1 mouse cellular context compared by ENCODE assay signal in the genomic region with DNA sequence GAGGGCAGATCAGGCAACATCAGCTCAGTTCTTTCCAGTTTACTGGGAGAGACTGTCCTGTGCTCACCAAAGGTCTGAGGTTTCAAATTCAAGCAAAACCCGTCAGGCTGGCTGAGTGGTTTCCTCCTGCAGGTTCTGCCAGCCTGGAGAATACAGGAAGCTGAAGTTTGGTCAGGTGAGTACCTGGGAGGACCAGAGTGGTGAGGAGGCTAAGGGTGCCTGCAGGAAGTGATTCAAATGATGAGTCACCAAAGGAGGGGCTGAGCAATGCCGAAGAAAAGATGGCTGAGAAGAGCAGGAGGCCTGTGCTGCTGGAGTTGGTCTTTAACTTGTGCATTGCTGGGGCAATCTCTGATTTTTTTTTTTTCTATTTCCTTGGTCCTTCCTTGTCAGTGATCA.
TF ChIP-seq lines count a peak whose summit lies in the region.

No protein-coding gene starts in this region.

TF ChIP-seq in MEL, 35 proteins besides CTCF, POLR2A, EP300 and RAD21 (continued from another document):
- no peak for TF ChIP-seq MYB (IDR thresholded peaks at IDR 0.05; ENCODE audit: low read depth, low read length)
- TF ChIP-seq JUND (IDR thresholded peaks at IDR 0.05; ENCODE audit: low read depth, low read length): no peak; the same call in 1 of the 2 replicates
- no peak for TF ChIP-seq ZMIZ1 (IDR thresholded peaks at IDR 0.05; ENCODE audit: low read depth, low read length)
- TF ChIP-seq HCFC1 (IDR thresholded peaks at IDR 0.05; ENCODE audit: low read depth, low read length): no peak
- no peak for TF ChIP-seq SIN3A (IDR thresholded peaks at IDR 0.05; ENCODE audit: low read length)
- no peak for TF ChIP-seq GATA1 (IDR thresholded peaks at IDR 0.05; ENCODE audit: low read depth, low read length)
- TF ChIP-seq MAZ (IDR thresholded peaks at IDR 0.05; ENCODE audit: low read depth, low read length): no peak
